Mouse (Mus musculus) embryonic facial prominence, embryonic 14.5 days (tissue): ENCODE results near the gene Lztr1. TPM values are rescaled to one million over a fixed set of nuclear protein-coding genes. Genes with fewer than 3 reads are reported as not detected.
"Not testable (repeated sequence)": the region's sequence is repeated elsewhere in the genome, so short reads cannot be mapped to it uniquely, and the experiment has no call there.

ENCODE experiments used
- ATAC-seq: fragments of 200-750 bp; cut with Nextera tagmentation; 2 replicates; pipeline ENCODE4 v1.8.0; 2017; ENCODE audit warnings: low read depth, moderate number of reproducible peaks, moderate TSS enrichment
- DNase-seq: peaks from one replicate; pipeline ENCODE4 v3.0.0-alpha.2; 2015; ENCODE audit warnings: low spot score
- H3K27ac ChIP-seq: fragments of 300-500 bp; sonication (generic); replicated peaks from 2 replicates; pipeline ENCODE4 v1.5.1; 2014; ENCODE audit warnings: low read depth, mild to moderate bottlenecking, low read length, moderate library complexity
- H3K27me3 ChIP-seq: fragments of 300-500 bp; sonication (generic); replicated peaks from 2 replicates; pipeline ENCODE4 v1.6.1; 2014; ENCODE audit warnings: low read length; ENCODE audit not compliant: control insufficient read depth, insufficient read depth
- H3K36me3 ChIP-seq: fragments of 300-500 bp; sonication (generic); 2 replicates; pipeline ENCODE4 v1.6.1; 2014; ENCODE audit warnings: low read length, mixed read lengths; ENCODE audit not compliant: control insufficient read depth, insufficient read depth
- H3K4me1 ChIP-seq: fragments of 300-500 bp; sonication (generic); 2 replicates; pipeline ENCODE4 v1.6.1; 2014; ENCODE audit warnings: antibody characterized with exemption, low read length; ENCODE audit not compliant: control insufficient read depth, insufficient read depth
- H3K4me2 ChIP-seq: fragments of 300-500 bp; sonication (generic); 2 replicates; pipeline ENCODE4 v1.6.1; 2014; ENCODE audit warnings: low read depth, mild to moderate bottlenecking, low read length, moderate library complexity, mixed read lengths
- H3K4me3 ChIP-seq: fragments of 300-500 bp; sonication (generic); 2 replicates; pipeline ENCODE4 v1.5.1; 2014; ENCODE audit warnings: low read depth, mild to moderate bottlenecking, low read length
- H3K9ac ChIP-seq: fragments of 300-500 bp; sonication (generic); 2 replicates; pipeline ENCODE4 v1.6.1; 2014; ENCODE audit warnings: low read depth, mild to moderate bottlenecking, low read length, moderate library complexity, mixed read lengths
- H3K9me3 ChIP-seq: fragments of 300-500 bp; sonication (generic); 2 replicates; pipeline ENCODE4 v1.6.1; 2016; ENCODE audit warnings: low read length; ENCODE audit not compliant: control insufficient read depth
- WGBS: fragments of 180-500 bp; shearing (Covaris S2); extraction: QIAGEN DNeasy Blood & Tissue Kit; methylation state at CpG from one replicate; pipeline ENCODE4 v1.1.7; 2014; 5-methylcytosine and 5-hydroxymethylcytosine counted together
- polyA plus RNA-seq: library from polyadenylated mRNA; unstranded; fragments of >200 nt; fragmentation: Nextera tagmentation; extraction: Ambion mirVana; gene quantifications from 2 replicates; pipeline ENCODE4 v1.2.1, GENCODE M21; 2014

The Lztr1 gene
- polyA plus RNA-seq, 1 experiment from 2014 or later, result 77.2 TPM

DNA sequence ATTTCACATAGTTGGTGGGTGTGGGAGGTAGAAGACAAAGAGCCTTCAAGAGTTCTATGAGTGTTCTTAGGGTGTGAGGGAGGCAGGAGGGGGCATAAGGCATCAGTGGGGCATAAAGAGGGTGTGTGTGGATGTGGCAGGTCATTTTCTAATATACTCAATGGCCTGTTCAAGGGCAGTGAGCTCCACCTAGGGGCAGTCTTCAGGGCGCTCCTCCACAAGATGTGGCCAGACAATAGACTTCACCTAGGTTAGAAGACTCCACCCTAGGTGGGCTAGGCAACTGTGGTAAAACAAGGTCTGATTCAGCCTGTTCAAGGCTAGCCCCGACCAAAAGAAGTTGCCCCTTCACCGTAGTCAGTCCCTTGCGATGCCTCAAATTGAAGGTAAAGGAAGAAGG is 23.8 kb downstream of the Lztr1 start:
- no peak for ATAC-seq
- no peak overlapping the region for H3K4me2 ChIP-seq
- DNase-seq, result peak; percentile 14

DNA sequence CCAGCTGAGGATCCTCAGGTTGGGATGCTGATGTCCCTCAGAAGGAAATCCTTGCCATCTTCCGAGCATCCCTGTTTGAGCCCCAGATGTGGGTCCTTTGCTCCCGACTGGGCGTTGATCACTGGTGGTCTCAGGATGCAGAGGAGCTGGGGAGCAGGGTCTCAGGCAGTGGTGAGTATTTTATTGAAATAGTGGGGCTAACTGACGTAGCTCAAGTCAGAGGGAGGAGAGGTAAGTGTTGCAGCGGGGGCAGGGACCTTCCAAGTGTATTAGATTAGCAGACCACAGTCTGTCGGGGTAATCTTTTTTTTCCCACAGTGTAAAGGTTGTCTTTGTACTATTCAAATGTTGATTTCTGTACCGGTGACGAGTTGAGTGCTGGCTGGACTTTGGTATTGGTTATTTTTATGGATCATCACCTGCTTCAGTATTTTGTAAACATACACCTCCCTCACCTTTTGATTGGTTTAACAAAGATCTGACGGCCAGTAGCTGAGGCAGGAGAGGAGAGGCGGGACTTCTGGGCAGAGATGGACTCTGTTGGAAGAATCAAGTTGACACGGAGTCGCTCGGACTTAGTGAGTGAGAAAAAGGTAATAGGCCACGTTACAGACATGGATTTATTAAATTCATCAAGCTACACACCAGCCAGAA is 24.3 kb downstream of the Lztr1 start:
- no peaks in the 10 kb centered on the region for H3K9me3 ChIP-seq
- ATAC-seq (no peak), DNase-seq (no peak)
- H3K9ac ChIP-seq, result no peak overlapping the region
- H3K27me3 ChIP-seq, result no peaks in the 10 kb centered on the region
- no peak overlapping the region for H3K4me3 ChIP-seq
- no peak overlapping the region for H3K27ac ChIP-seq
- WGBS, result 72% methylated on average over 14 of the region's 14 CpGs
- peaks cover 11% of the 10 kb centered on the region; the same call in 1 of the 2 replicates for H3K4me1 ChIP-seq
- no peak overlapping the region for H3K4me2 ChIP-seq
- H3K36me3 ChIP-seq, result peaks cover 17% of the 10 kb centered on the region

More for the DNA sequence above, 23.8 kb downstream of the Lztr1 start:
- no peak overlapping the region for H3K4me3 ChIP-seq
- no peak overlapping the region for H3K27ac ChIP-seq
- no peak overlapping the region for H3K9ac ChIP-seq
- no peaks in the 10 kb centered on the region for H3K9me3 ChIP-seq
- H3K4me1 ChIP-seq, result peaks cover 11% of the 10 kb centered on the region; the same call in 1 of the 2 replicates
- H3K27me3 ChIP-seq, result no peaks in the 10 kb centered on the region
- peaks cover 23% of the 10 kb centered on the region for H3K36me3 ChIP-seq
- 70% methylated on average over 4 of the region's 4 CpGs for WGBS

DNA sequence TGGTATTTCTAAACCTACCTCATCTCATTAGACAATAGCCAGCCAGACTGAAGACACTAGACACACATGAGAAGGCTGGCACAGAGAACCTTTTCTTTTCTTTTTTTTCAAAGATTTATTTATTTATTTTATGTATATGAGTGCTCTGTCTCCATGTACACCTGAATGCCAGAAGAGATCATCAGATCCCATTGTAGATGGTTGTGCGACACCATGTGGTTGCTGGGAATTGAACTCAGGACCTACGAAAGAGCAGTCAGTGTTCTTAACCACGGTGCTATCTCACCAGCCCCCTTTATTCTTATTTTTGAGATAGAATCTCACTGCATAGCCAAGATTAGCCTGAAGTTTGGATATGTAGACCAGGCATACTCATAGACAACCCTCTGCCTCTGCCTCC is 28.1 kb downstream of the Lztr1 start:
- Histone ChIP-seq H3K4me3 (no peak overlapping the region), H3K4me1 (peaks cover 3% of the 10 kb centered on the region; the same call in 1 of the 2 replicates), H3K9me3 (no peaks in the 10 kb centered on the region), H3K36me3 (no peaks in the 10 kb centered on the region), H3K27ac (no peak overlapping the region), H3K4me2 (no peak overlapping the region), H3K27me3 (0 out of 2 replicates have a peak, but pooled peaks cover 3% of the 10 kb centered on the region), H3K9ac (no peak overlapping the region)
- DNase-seq (no peak), ATAC-seq (no peak)
- 85% methylated on average over 3 of the region's 3 CpGs for WGBS

DNA sequence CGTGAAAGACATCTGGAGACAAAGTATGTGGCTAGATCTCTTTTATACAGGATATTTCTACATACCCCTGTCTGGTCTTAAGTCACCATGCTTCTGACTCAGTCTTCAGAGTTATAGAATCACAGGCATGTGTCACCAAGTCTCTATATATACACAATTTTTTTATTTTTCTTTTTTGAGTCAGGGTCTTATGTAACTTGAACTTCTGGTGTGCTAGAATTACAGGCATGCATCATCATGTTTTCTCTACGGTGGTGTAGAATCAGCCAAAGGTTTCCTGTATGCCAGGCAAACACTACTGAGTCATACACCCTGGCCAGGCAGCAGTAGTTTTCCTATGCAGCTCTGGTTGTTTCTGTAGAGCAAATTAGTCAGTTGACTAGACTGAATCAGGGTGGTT is 34.1 kb downstream of the Lztr1 start:
- WGBS, result 62% methylated on average over 2 of the region's 2 CpGs
- Histone ChIP-seq H3K27me3 (0 out of 2 replicates have a peak, but pooled peaks cover 3% of the 10 kb centered on the region), H3K27ac (no peak overlapping the region), H3K9me3 (no peaks in the 10 kb centered on the region), H3K4me2 (no peak overlapping the region), H3K4me3 (no peak overlapping the region), H3K36me3 (no peaks in the 10 kb centered on the region), H3K4me1 (no peaks in the 10 kb centered on the region), H3K9ac (no peak overlapping the region)
- ATAC-seq (no peak), DNase-seq (no peak)

DNA sequence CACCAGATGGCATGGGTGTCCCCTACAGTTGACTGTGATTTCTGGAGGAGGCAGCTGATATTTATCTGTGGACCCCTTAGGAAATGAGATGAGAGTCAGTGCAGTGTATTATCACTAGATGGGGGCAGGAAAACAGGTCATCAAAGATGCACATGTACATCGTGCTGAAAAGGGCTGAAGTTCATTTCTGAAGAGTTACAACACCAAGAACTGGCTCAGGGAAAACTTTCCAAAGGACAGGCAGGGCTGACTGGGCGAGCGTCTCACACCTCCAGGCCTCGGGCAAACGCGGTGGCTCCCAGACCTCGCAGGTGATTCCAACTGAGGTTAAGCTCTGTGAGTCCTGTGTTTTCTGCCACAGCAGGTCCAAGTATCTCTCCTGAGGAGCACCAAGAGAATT is 44.3 kb downstream of the Lztr1 start:
- no peak overlapping the region for H3K9ac ChIP-seq
- no peaks in the 10 kb centered on the region for H3K36me3 ChIP-seq
- no peak overlapping the region for H3K4me3 ChIP-seq
- no peak overlapping the region for H3K27ac ChIP-seq
- no peaks in the 10 kb centered on the region for H3K9me3 ChIP-seq
- DNase-seq (no peak), ATAC-seq (no peak)
- H3K27me3 ChIP-seq, result no peaks in the 10 kb centered on the region
- no peak overlapping the region for H3K4me2 ChIP-seq
- 0 out of 2 replicates have a peak, but pooled peaks cover 7% of the 10 kb centered on the region for H3K4me1 ChIP-seq
- WGBS, result 75% methylated on average over 7 of the region's 7 CpGs

DNA sequence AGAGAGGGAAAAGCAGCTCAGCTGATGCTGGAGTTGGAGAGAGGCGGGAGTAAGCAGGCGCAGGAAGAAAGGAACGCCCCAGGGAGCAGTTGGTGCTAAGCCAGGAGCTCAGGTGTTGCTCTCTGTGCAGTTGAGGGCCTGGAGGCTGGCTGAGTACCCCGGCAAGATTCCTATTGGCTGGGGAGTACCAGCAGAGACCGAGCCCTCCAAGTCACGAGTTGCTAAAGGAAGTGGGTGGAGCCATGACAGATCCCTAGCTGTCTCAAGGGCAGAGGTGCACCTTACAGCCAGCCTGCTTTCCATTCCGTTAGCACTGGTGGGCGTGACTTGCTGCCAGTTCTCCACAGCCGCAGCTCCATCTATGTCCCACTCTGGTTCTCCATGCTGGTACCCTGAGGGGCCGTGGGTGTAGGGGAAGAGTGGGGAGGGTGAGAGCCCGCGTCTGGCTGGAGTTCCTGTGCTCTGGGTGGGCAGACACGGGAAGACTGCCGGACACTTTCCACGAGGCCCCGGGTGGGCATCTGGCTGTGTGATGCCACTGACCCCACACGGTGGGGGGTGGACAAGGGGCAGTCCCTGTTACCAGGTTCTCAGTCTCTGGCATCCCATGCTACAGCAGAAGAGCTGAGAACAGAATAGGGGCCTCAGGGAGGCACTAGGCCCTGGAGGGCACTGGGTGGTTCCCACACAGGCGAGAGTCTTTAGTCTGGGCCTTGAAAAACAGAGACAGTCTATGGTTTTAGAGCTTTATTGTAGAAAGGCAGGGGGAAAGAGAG is 45.6 kb downstream of the Lztr1 start:
- Histone ChIP-seq H3K9ac (no peak overlapping the region), H3K4me1 (peaks cover 16% of the 10 kb centered on the region; the same call in 1 of the 2 replicates), H3K36me3 (no peaks in the 10 kb centered on the region), H3K27me3 (no peaks in the 10 kb centered on the region), H3K27ac (peak overlapping the region; percentile 28; the same call in 1 of the 2 replicates), H3K4me2 (peak overlapping the region; percentile 43), H3K9me3 (no peaks in the 10 kb centered on the region), H3K4me3 (no peak overlapping the region)
- DNase-seq (peak; percentile 93), ATAC-seq (peak; percentile 96)
- 10% methylated on average over 16 of the region's 18 CpGs for WGBS

DNA sequence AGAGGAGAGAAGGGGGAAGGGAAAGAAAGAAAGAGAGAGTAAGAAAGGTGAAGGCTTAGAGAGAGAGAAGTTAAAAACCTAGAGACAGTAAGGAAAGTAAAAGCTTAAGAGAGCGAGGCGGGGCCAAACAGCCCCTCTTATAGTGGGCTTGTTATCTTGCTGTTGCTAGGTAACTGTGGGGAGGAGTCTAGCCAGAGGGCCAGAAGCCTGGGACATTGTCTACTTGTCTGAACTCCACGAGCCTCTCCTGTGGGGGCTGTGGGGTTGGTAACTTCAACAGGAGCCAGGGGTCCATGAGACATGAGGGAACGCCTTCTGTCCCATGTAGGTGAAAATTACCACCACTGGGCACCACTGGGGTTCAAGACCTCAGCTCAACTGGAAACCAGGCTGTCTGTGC is 46.2 kb downstream of the Lztr1 start:
- ATAC-seq, DNase-seq, H3K4me3 ChIP-seq, H3K27me3 ChIP-seq, H3K36me3 ChIP-seq, H3K9ac ChIP-seq, H3K9me3 ChIP-seq: not testable (repeated sequence)
- peak overlapping the region; percentile 28; the same call in 1 of the 2 replicates for H3K27ac ChIP-seq
- 0 out of 2 replicates have a peak overlapping the region, but pooled peaks have one; percentile 43 for H3K4me2 ChIP-seq
- H3K4me1 ChIP-seq, result peaks cover 17% of the 10 kb centered on the region; the same call in 1 of the 2 replicates
- WGBS, result 33% methylated on average over 4 of the region's 4 CpGs

DNA sequence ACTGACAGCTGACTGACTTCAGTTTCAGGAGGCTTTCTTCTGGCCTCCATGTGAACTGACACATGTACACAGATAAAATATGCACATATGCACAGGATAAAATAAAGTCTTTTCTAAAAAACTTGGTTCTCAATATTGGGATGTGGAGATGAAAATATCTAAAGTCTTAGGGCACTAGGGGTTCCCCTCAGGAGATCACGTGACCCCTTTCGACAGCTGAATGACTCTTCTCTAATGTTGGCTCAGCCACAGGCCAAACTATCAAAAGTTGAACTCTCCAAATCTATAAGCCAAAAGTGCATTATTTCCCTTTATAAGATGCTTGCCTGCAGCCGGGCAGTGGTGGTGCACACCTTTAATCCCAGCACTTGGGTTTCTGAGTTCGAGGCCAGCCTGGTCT is 47.7 kb downstream of the Lztr1 start:
- Histone ChIP-seq H3K9ac (no peak overlapping the region), H3K9me3 (no peaks in the 10 kb centered on the region), H3K4me3 (no peak overlapping the region), H3K4me1 (peaks cover 21% of the 10 kb centered on the region), H3K36me3 (no peaks in the 10 kb centered on the region), H3K4me2 (no peak overlapping the region), H3K27ac (no peak overlapping the region), H3K27me3 (no peaks in the 10 kb centered on the region; the same call in 1 of the 2 replicates)
- DNase-seq, result no peak
- no peak for ATAC-seq
- 78% methylated on average over 4 of the region's 4 CpGs for WGBS
